Mouse (Mus musculus): ENCODE measurements around the gene Hdac4.

Hdac4 gene

GRCm38 (mm10) chr1:92137136-92137848, 58.2 kb downstream of the Hdac4 start:
- ATAC-seq (ENCODE audit: insufficient number of reproducible peaks, low FRiP score, low TSS enrichment) = peak; percentile 72; the same call in 1 of the 2 replicates

DNA sequence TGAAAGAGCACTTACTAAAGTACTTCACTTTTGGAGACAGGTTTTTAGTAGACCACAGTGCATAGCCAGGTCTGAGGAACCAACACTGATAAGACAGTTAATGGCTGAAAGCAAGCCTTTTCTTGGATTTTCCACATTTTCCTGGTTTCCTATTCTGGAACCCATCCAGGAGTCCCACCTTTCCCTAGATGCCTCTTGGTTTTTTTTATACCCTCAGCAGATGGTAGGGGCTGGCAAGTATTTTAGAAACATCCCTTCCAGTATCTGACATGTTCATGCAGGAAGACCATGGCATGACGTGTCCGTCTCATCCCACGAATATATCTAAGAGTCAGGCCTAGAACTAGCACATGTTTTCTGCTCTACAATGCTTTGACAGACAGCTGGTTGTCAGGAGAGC, 59.1 kb downstream of the Hdac4 start:
- no peak for ATAC-seq (ENCODE audit: insufficient number of reproducible peaks, low FRiP score, low TSS enrichment)

GRCm38 (mm10) chr1:92132181-92132580, 63.3 kb downstream of the Hdac4 start:
- ATAC-seq (ENCODE audit: insufficient number of reproducible peaks, low FRiP score, low TSS enrichment) = no peak

GRCm38 (mm10) chr1:92130470-92131100, 64.9 kb downstream of the Hdac4 start:
- no peak for ATAC-seq (ENCODE audit: insufficient number of reproducible peaks, low FRiP score, low TSS enrichment)

DNA sequence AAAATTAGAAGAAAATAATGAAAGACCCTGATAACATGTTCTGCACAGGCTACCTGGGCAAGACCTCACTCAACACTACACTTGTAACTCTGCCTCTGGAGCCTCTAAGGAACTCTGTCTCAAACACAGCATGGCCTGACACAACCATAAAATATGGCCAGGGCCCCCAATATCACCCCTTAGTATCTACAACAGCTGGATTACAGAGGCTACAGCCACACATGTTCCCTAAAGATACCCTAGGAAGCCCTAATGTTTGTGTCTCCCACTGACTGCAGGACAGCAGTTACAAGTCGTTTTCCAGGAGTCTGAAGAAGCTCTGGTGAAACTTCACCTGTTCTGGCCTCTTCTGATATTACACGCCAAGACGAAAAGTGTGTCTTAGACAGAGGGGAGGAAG, 65.7 kb downstream of the Hdac4 start:
- ATAC-seq (ENCODE audit: insufficient number of reproducible peaks, low FRiP score, low TSS enrichment) = no peak

DNA sequence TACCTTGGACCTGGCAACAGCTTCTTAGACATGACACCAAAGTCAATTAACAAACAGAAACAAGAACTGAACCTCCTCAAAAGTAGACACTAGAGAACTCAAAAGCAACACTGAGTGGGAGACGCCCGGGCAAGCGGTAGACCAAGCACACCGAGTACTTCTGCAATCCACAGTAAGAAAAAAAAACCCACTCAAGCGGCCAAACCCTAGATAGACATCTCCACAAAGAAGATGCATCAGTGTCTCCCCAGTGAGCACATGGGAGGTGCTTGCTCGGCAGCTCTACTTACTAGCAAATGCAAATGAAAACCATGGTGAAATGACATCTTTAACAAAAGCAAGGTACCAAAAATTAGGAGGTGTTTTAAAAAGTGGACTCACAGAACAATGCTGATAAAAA, 67.7 kb downstream of the Hdac4 start:
- ATAC-seq (ENCODE audit: insufficient number of reproducible peaks, low FRiP score, low TSS enrichment) = no peak

DNA sequence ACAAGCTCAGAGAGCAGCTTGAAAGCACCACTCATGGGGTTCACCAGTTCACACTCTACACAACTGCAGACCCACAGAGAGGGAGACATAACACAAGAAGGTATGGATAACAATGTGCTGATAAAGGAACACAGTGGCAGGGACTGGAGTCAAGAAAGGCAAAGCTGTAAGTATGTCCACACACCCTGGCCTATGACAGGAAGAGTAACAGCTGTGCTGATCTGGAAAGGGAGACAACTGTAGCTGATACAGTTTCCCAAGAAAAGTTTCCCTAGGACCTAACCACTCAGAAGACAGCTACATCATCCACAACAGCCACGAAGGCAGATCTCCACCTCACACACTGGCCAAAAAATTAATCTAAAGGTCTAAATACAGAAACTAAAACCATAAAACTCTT, 68.1 kb downstream of the Hdac4 start:
- no peak for ATAC-seq (ENCODE audit: insufficient number of reproducible peaks, low FRiP score, low TSS enrichment)

DNA sequence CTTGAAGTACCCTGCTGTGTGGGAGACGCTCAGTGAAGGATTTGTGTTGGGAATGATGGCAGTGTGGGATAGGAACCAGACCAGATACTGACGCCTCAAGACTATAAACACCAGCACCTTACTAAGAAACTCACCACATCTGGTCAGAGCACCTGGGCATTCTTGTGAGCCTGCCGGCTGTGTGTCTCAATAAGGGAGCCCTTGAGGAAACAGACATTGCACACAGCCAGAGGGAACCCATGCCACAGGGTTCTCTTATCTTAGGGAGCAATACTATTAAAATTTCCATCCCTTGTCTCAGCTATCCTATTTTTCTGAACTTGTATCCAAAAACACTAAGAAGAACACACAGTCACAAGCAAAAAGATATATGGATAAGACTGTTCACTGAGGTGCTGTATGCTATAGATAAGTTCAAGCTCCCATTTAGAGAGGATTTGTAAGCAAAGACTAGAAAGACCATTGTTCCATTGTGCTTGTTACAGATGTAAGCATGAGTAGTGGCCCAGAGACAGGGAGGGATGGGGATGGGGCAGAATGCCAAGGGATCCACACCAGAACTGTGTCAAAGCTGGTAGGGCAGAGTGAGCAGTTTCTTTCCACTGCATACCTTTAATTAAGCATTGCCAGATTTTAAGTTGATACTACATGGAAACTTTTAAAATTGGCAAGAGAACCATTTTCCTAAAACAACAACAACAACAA, 70.8 kb downstream of the Hdac4 start:
- no peak for ATAC-seq (ENCODE audit: insufficient number of reproducible peaks, low FRiP score, low TSS enrichment)

- ATAC-seq (ENCODE audit: insufficient number of reproducible peaks, low FRiP score, low TSS enrichment) = no peak
Measured at GRCm38 (mm10) chr1:92119303-92119702, 76.2 kb downstream of the Hdac4 start.

DNA sequence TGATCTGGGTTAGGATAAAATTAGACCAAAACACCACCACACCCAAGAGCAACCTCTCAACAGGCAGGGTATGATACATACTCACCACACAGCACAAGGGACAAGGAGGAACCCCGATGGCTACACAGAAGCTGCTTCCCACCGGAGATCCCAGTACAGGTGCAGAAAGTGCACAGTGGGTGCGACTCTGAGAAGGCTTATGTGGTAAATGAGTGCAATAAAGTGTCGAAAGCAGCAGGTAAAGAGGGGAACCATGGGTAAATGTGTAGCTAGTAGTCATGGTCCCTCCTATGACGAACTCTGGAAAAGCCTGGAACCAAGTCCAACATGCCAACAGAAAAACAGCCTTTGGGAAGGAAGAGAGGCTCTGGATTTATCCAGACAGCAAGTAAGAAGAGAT, 77.9 kb downstream of the Hdac4 start:
- ATAC-seq (ENCODE audit: insufficient number of reproducible peaks, low FRiP score, low TSS enrichment) = no peak

DNA sequence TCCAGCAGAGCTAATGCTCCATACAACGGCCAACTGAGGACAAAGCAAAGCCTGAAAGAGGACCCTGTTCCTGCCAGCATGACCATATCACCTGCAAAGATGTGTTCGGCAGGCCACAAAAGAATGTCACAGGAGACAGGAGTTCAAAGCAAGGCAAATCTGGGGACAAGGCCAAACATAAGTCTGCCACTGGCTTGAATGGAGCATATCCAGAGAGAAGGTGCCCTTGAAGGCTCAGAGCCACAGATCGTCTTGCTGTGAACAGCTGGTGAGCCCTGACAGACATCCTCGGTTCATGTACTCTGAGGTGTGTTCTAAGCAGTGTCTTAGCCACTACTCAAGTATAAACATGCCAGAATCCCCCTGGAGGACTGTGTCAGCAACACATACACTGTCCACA, 79.3 kb downstream of the Hdac4 start:
- ATAC-seq (ENCODE audit: insufficient number of reproducible peaks, low FRiP score, low TSS enrichment) = no peak

- no peak for ATAC-seq (ENCODE audit: insufficient number of reproducible peaks, low FRiP score, low TSS enrichment)
Measured at GRCm38 (mm10) chr1:92114091-92114490, 81.4 kb downstream of the Hdac4 start.

- ATAC-seq (ENCODE audit: insufficient number of reproducible peaks, low FRiP score, low TSS enrichment) = no peak
Measured at GRCm38 (mm10) chr1:92113243-92114009, 82.1 kb downstream of the Hdac4 start.

- no peak for ATAC-seq (ENCODE audit: insufficient number of reproducible peaks, low FRiP score, low TSS enrichment)
Measured at GRCm38 (mm10) chr1:92112591-92112990, 82.9 kb downstream of the Hdac4 start.

DNA sequence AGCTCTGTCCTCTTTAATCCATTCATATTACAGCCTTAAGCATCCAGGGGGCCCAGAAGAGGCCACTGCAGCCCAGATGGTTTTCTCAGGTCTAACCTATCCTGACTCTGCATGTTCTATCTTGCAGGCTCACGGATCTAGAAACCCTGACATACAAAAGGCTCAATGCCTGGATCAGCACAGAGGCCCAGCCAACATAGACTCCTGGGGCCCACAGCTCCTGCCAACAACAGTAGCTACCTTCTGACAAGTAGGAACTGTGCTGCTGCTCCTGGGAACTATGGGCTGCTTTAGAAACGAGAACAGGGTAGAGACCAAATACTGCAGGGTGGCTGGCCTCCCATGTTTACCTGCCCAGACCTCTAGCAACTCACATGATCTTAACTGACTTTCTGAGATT, 83.9 kb downstream of the Hdac4 start:
- ATAC-seq (ENCODE audit: insufficient number of reproducible peaks, low FRiP score, low TSS enrichment) = no peak

DNA sequence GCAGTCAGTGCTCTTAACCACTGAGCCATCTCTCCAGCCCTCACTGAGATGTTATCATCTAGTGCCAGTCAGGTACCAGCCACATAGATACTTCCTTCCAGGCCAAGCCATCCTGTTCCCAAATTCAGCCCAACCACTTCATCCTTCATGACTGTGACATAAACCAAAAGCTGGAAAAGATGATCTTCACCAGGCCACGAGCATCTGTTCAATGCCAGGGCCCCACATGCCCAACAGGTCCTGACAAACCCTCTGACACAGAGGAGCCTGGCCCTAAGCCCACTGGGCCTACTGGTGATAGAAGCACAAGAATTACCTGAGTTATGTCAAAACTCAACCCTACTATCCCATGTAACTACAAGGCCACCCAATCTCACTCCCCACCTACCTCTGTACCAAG, 84.5 kb downstream of the Hdac4 start:
- no peak for ATAC-seq (ENCODE audit: insufficient number of reproducible peaks, low FRiP score, low TSS enrichment)

GRCm38 (mm10) chr1:92109221-92109620, 86.3 kb downstream of the Hdac4 start:
- peak; percentile 43; the same call in 1 of the 2 replicates for ATAC-seq (ENCODE audit: insufficient number of reproducible peaks, low FRiP score, low TSS enrichment)

DNA sequence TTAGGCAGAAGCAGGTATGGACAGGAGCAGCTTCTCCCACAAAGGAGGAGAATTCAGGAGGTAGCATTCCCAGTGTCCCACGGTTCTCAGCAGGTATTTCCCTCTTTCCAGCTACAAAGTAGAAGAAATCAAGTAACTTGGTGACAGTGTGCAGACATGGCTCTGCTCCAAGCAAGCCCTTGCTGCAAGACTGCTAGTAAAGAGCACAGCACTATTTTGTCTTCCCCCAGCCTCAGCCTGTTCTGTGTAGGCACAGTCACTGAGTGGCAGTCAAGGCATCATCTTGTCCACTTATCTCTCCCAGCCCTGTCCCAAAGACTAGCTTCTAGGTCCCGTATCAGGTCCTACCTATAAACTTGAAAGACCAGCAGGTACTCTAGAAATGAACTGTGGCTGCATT, 86.9 kb downstream of the Hdac4 start:
- no peak for ATAC-seq (ENCODE audit: insufficient number of reproducible peaks, low FRiP score, low TSS enrichment)

DNA sequence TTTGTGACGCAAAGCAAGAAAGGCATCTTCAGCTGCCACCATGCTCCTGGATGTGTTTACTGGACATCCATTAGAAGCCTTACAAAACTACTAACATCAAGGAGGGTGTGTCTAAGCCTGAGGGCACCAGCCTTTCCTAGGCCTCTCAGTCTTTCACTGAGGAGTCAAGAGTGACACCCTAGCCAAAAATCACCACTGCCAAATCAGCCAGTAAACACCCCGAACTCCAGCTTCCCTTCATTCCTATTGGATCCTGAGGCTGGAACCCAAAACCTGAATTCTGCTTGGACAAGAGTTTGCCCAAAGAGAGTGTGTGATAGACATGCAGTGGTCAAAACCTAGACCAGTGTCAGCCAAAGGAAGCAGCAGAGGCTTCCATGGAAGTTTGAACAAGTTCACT, 87.5 kb downstream of the Hdac4 start:
- no peak for ATAC-seq (ENCODE audit: insufficient number of reproducible peaks, low FRiP score, low TSS enrichment)

- no peak for ATAC-seq (ENCODE audit: insufficient number of reproducible peaks, low FRiP score, low TSS enrichment)
Measured at GRCm38 (mm10) chr1:92107521-92107920, 88.0 kb downstream of the Hdac4 start.

Measured in cerebellum, adult (tissue).